ENCODE assay signal across 7 mouse cellular contexts in genomic region chr13:103919234-103919955, GRCm38 (mm10). TPM values are rescaled to one million over a fixed set of nuclear protein-coding genes. Genes with fewer than 3 reads are reported as not detected.
DNase-seq lines count a peak whose midpoint lies in the region; ATAC-seq and TF ChIP-seq lines count a peak whose summit lies in the region.

No protein-coding gene starts in this region.

- H3K4me2 ChIP-seq in embryonic facial prominence, embryonic 14.5 days (ENCODE audit: low read depth, low read length): peak overlapping the region; percentile 60
- H3K4me2 ChIP-seq in heart, embryonic 16.5 days (ENCODE audit: low read depth, low read length): peak overlapping the region; percentile 91

- peaks cover 60% of the 10 kb centered on the region for H3K79me2 ChIP-seq in macrophage (ENCODE audit: inconsistent target)

- H3K4me3 ChIP-seq in E14TG2a.4 (replicated peaks; ENCODE audit: low read length) (peak overlapping the region; percentile 88), macrophage (ENCODE audit: inconsistent target) (peak overlapping the region; percentile 82)
- H3K4me3 ChIP-seq in embryonic facial prominence, embryonic 14.5 days (ENCODE audit: low read depth, low read length): peak overlapping the region; percentile 99
- H3K4me3 ChIP-seq in heart, embryonic 16.5 days (ENCODE audit: low read length): peak overlapping the region; percentile 71

- H3K27ac ChIP-seq in embryonic facial prominence, embryonic 14.5 days (replicated peaks; ENCODE audit: low read depth, low read length): peak overlapping the region; percentile 100
- peak overlapping the region; percentile 100 for H3K27ac ChIP-seq in heart, embryonic 16.5 days (ENCODE audit: low read length)
- peak overlapping the region; percentile 98 for H3K27ac ChIP-seq in macrophage

- H3K36me3 ChIP-seq in E14TG2a.4 (ENCODE audit: insufficient read depth, low read length) (no peaks in the 10 kb centered on the region), macrophage (ENCODE audit: inconsistent target) (no peaks in the 10 kb centered on the region)
- H3K36me3 ChIP-seq in embryonic facial prominence, embryonic 14.5 days (ENCODE audit: control insufficient read depth, insufficient read depth, low read length): no peaks in the 10 kb centered on the region
- H3K36me3 ChIP-seq in heart, embryonic 16.5 days (ENCODE audit: control insufficient read depth, insufficient read depth): no peaks in the 10 kb centered on the region

- no peak for ATAC-seq in embryonic facial prominence, embryonic 14.5 days (ENCODE audit: low read depth)
- no peak for ATAC-seq in heart, embryonic 16.5 days (replicated peaks; ENCODE audit: extremely low read depth, insufficient read depth, low FRiP score)

- peak; percentile 64 for DNase-seq in adrenal gland, adult 2 months
- DNase-seq in embryonic facial prominence, embryonic 14.5 days (ENCODE audit: low spot score): peak; percentile 68
- peak; percentile 62 to 69 for DNase-seq in kidney, postnatal 36 days
- peak; percentile 35 for DNase-seq in spleen, adult 12 weeks (ENCODE audit: low spot score)

- no peak for TF ChIP-seq CTCF in E14TG2a.4 (conservative IDR thresholded peaks at IDR 0.05; ENCODE audit: low read length)

- under 1% methylated on average over 32 of the region's 32 CpGs for WGBS in embryonic facial prominence, embryonic 14.5 days
- WGBS in heart, embryonic 16.5 days: under 1% methylated on average over 32 of the region's 32 CpGs
- 2% methylated on average over 32 of the region's 32 CpGs for WGBS in macrophage (ENCODE audit: missing documents)

- H3K4me1 ChIP-seq in E14TG2a.4 (replicated peaks; ENCODE audit: low read depth, low read length): peaks cover 27% of the 10 kb centered on the region
- H3K4me1 ChIP-seq in embryonic facial prominence, embryonic 14.5 days (ENCODE audit: control insufficient read depth, insufficient read depth, low read length): peaks cover 24% of the 10 kb centered on the region
- H3K4me1 ChIP-seq in heart, embryonic 16.5 days (ENCODE audit: control insufficient read depth, insufficient read depth, low read length): peaks cover 14% of the 10 kb centered on the region

- peak overlapping the region; percentile 100 for H3K9ac ChIP-seq in embryonic facial prominence, embryonic 14.5 days (ENCODE audit: low read depth, low read length)
- H3K9ac ChIP-seq in heart, embryonic 16.5 days (ENCODE audit: low read length): peak overlapping the region; percentile 99

- peaks cover 3% of the 10 kb centered on the region; the same call in 1 of the 2 replicates for H3K9me3 ChIP-seq in E14TG2a.4 (ENCODE audit: low read length)
- H3K9me3 ChIP-seq in embryonic facial prominence, embryonic 14.5 days (ENCODE audit: control insufficient read depth, low read length): no peaks in the 10 kb centered on the region
- no peaks in the 10 kb centered on the region for H3K9me3 ChIP-seq in heart, embryonic 16.5 days (replicated peaks; ENCODE audit: control insufficient read depth, low read length)

- H3K27me3 ChIP-seq in E14TG2a.4 (ENCODE audit: insufficient read depth, low read length): peaks cover 42% of the 10 kb centered on the region
- H3K27me3 ChIP-seq in embryonic facial prominence, embryonic 14.5 days (replicated peaks; ENCODE audit: control insufficient read depth, insufficient read depth, low read length): no peaks in the 10 kb centered on the region
- H3K27me3 ChIP-seq in heart, embryonic 16.5 days (ENCODE audit: control insufficient read depth, insufficient read depth, low read length): no peaks in the 10 kb centered on the region

RNA-seq across cellular contexts. Expression of gene Erbin, which starts 0.9 kb away (rescaled TPM):
- total RNA-seq in adrenal gland, adult 2 months (2021): 10 to 100 TPM; 88.6 to 88.9 TPM
- 4.3 and 5.8 TPM in 2 replicates for polyA plus RNA-seq in adrenal gland, adult 2 months (2012; rRNA removed)
- polyA plus RNA-seq in embryonic facial prominence, embryonic 14.5 days (2014; fragmentation: Nextera tagmentation; extraction: Ambion mirVana): 33.9 and 35.3 TPM in 2 replicates
- 10.2 TPM in 2 replicates for polyA plus RNA-seq in heart, embryonic 16.5 days (2015; fragmentation: Nextera tagmentation; extraction: Ambion mirVana)
- total RNA-seq in macrophage (2018; cell fraction: chromatin; rRNA removed): 100 to 1,000 TPM; 178 to 815 (median 271) TPM
- 100 to 1,000 TPM in 19 of 26 experiments, 10 to 100 TPM in 7; 87.0 to 232 (median 134) TPM for total RNA-seq in macrophage (2018; cell fraction: cytosol; rRNA removed)
- 100 to 1,000 TPM; 136 to 569 (median 225) TPM for total RNA-seq in macrophage (2018; cell fraction: nucleus; rRNA removed)
- polyA plus RNA-seq in macrophage (2018): 72.4 to 82.3 TPM (median 80.6 TPM) in 3 replicates
